32 mouse cellular contexts compared by ENCODE assay signal in genomic region chr12:70126626-70127025, GRCm38 (mm10). TPM values are rescaled to one million over a fixed set of nuclear protein-coding genes. Genes with fewer than 3 reads are reported as not detected.
"Had no signal": no experiment of that assay in that cellular context is flagged by ENCODE, and none has a peak within 500 bp of the region (broad histone marks: within the 10 kb centered on the region; RNA-seq: fewer than 3 reads in every experiment).

No protein-coding gene starts in this region.

- DNase-seq: cerebellum, adult 9-11 months; cerebellum, postnatal 10 days; cerebellum, postnatal 14 days; cerebellum, postnatal 25 days; cerebellum, postnatal 36 days; embryo, embryonic 11 days; forebrain, postnatal 0 days; gastrocnemius, adult 2 months; gastrocnemius, postnatal 10 days; gastrocnemius, postnatal 14 days; gastrocnemius, postnatal 25 days; gastrocnemius, postnatal 36 days; heart, adult 11 months; heart, adult 18-20 months; heart, adult 2 months had no signal

- ATAC-seq: forebrain, embryonic 13.5 days; forebrain, embryonic 14.5 days; forebrain, embryonic 15.5 days; forebrain, embryonic 16.5 days; forebrain, postnatal 0 days had no signal

RNA-seq across cellular contexts. Expression of gene Abhd12b, which starts 27.3 kb away (rescaled TPM):
- total RNA-seq: common myeloid progenitor, adult 5-6 weeks; forebrain, postnatal 0 days; gastrocnemius, adult 18-20 months; gastrocnemius, adult 2 months; gastrocnemius, adult 8-10 months; gastrocnemius, postnatal 10 days; gastrocnemius, postnatal 14 days; gastrocnemius, postnatal 25 days; gastrocnemius, postnatal 36 days; gastrocnemius, postnatal 4 days; granulocyte monocyte progenitor cell, adult 5-6 weeks; heart, adult 18-20 months; heart, adult 2 months; heart, adult 8-10 months had no signal
- polyA plus RNA-seq: embryonic facial prominence, embryonic 10.5 days; embryonic facial prominence, embryonic 11.5 days; erythroblast, embryonic 14.5 days; forebrain, embryonic 10.5 days; forebrain, embryonic 11.5 days; forebrain, embryonic 12.5 days; forebrain, embryonic 13.5 days; forebrain, embryonic 14.5 days; forebrain, embryonic 15.5 days; forebrain, embryonic 16.5 days; heart, adult 2 months; heart, embryonic 10.5 days had no signal
